Mouse (Mus musculus) urinary bladder, postnatal 14 days (tissue): ENCODE measurements around the gene Palld.

Source experiments
- DNase-seq: peaks from one replicate; pipeline ENCODE4 v3.0.0; 2021; ENCODE audit warnings: low spot score

The Palld gene

DNA sequence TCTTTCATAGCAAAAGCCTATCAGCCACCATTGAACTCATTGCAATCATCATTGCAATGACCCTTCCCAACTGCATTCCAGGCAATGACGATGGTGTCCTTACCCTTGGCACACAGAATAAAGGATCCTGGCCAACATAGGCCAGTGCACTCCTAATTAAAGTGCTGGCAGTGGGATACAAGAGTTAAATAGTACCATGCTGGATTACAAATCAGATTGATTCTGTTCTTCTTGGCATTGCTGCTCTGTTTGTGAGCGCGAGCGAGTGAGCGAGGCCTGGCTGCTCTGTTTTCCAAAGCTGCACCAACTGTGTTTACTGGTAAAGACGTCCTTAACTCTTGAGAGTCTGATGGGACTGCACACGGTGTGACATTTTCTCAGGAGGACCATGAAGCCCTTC, 37.1 kb downstream of the Palld start:
- no peak for DNase-seq

DNA sequence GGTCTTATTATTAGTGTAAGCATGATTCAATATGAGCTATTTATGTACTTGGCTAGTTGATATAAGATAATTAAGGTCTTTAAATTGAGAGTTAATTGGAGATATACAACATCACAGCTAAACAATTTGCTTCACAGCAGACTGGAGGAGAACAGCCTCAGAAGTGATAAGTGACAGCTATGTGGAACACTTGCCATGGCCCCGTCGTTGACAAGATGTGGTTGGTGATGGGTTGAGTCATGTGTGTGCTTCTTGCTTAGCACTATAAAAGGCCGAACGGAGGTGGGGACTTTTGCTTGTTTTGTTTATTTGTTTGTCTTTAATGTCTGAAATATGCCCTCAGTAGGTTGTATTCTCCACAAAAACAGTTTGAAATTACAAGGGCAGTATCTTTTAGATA, 51.2 kb downstream of the Palld start:
- no peak for DNase-seq

DNA sequence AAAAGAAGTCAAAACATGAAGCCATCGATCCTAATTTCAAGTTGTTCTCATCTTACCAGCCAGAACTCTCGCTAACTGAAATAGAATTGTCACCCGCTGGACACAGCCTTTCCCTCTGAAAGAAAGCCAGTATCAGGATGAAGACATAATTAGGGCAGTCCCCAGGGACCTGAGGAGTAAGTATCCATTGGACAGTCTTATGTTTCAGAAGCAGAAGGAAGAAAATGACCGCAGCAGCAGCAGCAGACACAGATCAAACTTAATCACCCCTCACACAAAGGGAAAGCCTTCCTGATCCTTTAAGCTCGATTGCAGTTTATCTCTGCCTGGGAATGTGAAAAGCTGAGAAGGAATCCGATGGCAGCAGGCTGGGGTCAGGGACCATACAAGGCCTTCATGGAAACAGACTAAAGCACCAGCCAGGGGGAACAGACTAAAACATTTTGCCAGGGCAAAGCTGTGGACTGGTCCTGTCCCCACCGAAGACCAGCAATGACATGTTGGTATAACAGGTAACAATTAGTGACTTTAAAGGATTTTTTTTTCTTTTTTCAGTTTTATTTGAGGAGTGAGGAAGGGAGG, 53.8 kb downstream of the Palld start:
- no peak for DNase-seq

DNA sequence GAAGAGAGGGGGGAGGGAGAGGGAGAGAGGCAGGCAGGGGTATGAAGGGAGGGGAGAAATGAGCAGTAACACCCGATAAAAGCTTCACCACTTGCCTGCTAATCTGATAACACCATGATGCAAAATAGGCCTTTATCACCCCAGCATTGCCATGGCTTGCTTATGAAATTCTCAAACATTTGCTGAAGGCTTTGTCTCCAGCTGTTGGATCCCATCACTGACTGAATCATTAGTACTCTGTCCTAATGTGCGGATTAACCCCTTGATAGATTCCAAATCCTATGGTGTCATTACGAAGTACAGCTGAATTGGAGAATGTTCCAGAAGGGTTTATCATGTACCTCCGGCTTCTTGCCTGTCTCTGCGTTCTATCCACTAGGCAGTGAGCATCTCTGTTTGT, 55.0 kb downstream of the Palld start:
- no peak for DNase-seq

DNA sequence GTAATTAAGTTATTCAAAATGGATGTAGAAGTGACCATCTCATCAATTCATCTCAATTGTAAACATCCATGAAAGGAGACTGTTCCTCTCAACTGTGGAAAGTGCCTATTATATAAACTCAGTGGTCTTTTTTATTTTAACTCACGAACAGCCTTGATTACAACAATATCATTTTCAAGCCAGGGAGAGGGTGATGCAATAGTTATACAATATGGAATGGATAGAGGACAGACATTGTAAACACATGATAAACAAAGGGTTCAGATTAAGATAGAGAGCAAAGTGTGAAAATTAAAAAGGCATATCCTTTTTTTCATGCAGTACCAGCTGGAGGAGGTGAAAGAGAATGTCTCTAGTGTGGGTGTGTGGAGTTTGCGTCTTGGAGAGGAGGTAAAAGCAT, 57.5 kb downstream of the Palld start:
- no peak for DNase-seq

DNA sequence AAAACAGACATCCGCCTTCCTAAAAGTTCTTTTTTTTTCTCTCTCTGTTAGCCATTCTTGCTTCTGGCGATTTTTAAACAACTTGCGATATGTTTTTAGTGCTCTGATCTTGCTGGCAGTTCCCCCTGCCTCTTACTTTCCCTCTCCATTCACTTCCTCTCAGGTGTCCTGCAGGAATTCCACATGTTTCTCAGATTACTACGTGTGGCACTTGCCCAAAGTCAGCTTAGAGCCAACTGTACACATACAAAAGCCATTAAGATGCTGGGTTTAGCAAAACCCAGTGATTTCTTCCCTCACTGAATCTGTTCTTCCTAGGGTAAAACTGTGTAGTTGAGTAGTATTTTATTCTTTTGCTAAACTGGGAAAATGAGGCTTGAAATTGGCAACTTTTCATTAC, 57.9 kb downstream of the Palld start:
- DNase-seq, result no peak

DNA sequence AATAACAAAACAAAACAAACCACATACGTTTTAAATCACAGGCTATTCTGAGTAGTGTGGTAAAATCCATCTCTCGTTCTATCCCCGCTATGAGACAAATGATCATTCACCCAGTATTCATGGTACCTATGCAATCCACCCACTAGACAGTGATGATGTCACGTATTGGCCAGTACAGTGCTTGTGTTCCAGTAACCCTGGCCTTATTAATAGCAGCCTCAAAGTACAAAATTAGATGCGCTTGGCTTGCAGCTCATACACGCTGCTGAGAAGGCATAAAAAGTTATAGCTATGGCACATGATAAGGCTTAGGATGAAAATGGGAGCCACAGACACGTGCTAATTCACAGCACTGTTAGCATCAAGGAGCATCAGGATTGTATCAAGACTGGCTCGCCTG, 58.7 kb downstream of the Palld start:
- no peak for DNase-seq

DNA sequence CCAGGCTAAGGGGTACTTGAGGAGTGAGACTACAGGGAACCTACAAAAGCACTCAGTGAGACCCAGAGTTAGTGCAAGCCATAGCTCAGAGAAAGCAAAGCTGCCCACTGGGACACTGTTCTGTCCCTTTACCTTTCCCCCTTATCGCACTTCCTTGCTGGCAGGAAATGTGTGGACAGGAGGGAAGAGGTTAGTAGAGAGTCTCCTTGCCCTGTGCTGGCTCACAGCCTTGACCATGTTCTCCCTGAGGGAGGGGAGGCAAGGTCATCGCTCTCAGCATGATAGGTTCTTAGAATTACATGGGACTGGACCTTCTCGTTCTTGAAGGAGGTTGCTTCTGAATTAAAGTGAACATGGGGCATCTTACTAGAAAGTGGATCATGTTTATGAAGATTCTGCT, 69.3 kb downstream of the Palld start:
- no peak for DNase-seq

DNA sequence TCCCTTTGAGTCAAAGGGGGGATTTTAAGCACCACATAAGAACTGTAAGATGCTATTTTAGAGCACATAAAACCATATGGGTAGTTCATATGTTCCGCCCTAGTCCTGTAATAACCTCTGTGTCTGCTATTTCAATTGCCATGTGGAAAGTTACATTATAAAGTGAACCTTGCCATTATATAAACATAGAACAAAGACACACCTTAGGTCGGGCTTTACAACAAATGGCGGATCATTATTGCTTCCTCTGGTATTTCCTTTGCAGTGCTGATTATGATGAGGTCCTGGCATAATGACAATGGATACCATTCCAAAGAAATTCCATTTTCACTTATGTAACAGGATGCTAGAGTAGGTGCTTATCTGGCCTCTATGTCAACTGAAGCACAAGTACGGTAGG, 70.5 kb downstream of the Palld start:
- no peak for DNase-seq

DNA sequence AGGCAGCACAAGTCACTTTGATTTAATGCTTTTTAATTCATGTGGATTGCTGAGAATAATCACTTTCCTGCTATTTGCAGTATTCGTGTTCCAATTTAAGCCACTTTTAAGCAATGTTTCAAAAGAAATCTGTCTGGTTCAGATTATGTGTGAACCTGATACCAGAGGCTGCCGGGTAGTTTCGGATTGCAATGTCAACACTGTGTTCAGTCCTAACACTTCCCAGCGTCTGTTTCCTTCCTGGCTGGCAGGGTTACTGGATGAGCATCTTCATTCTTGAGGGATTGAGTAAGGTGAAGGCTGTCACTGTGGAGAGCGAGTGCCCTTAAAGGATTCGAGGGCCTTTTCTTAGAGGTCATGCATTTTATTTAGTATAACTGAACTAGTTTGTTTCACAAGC, 71.7 kb downstream of the Palld start:
- DNase-seq, result no peak

DNA sequence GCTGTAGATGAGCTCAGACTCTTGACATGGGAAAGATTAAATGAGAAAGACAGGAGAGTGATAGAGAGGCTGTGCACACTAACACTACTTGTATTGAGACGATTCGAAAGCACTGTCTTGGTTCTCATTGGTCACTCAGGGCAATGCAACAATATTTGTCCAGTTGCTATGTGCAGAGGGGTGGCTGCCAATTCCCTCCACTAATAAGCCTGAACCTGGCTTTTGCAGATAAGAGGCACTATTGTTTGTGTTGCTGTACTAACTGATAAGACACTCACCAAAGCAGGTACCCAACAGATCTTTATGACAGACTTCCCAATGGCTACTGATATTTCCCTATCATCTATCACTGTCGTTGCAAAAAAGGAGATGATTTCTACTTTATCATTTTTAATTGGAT, 77.9 kb downstream of the Palld start:
- DNase-seq, result no peak

DNA sequence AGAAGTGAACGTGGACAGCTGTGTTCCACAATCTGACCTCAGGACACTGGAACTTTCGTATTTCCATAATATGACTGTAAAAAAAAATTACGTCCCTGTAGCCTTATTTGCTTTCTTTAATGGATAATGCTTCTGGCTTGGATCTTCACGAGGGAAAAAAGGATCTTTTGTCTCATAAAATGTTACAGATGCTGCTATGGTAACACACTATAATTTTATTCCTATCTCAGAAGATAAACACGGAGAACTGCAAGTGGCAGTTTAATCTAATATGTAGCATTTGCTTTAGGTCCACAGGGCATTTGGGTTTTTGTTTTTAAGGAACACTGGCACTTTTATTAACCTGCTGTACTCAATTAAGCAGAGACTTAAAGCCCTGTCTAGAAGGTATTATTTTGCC, 79.3 kb downstream of the Palld start:
- DNase-seq, result no peak

DNA sequence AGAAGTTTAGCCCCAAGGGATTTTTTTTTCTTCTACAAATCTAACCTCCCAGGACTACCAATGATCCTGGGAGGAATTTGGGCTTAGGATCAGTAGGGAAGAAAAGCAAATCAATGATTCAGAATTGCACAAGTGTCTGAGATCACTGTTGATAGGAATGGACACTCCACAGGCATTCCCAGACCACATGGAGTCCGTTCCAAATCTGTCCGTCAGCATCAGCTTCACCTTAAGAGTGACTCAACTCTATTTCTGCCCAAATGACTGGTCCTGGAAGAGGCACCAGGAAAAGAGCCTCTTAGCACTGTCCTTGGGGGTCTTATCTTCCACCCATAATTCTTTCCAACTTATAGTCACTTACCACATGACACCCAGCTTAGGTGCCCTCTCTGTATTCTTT, 98.7 kb downstream of the Palld start:
- DNase-seq, result no peak

DNA sequence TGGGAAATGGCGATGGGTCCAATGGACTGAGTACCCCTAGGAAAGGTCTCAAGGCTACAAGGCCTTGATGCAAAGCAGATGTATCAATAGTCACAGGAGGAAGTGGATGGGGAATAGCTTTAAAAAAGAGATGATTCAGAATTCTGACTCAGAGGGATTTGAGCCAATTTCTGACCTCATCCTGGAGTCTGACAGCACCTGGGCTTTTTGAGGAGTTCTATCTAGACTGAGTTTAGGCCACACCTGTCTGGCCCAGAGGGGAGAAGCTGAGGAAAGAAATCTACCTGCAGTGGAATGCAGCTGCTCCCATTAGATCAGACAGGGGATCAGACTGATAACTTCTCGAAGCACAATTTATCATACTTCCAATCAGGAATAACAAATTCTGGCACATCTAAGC, 99.7 kb downstream of the Palld start:
- DNase-seq, result no peak

DNA sequence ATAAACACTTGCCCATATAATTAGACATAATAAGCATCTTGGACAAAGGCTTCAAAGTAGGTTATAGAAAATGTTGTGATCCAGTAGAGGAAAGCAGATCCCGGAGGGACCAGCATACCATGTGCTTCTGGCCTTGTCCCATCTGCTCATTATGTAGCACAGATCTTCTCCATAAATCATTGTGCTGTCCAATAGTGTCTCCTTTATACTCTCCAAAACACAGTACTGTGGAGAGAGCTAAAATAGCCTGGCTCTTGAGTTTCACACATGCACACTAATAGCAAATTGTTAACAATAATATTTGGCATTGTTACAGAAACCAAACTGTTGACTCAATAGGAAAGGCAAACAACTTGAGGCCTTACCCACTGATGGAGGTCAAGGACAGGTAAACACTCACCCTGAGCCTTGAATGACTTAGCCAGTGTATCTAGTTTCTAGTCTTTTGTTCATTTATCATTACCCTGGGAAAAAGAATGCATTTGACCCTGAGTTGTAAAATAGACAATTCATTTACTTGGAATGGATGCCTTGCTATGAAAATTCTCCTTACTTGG, 105.0 kb downstream of the Palld start:
- DNase-seq, result no peak

DNA sequence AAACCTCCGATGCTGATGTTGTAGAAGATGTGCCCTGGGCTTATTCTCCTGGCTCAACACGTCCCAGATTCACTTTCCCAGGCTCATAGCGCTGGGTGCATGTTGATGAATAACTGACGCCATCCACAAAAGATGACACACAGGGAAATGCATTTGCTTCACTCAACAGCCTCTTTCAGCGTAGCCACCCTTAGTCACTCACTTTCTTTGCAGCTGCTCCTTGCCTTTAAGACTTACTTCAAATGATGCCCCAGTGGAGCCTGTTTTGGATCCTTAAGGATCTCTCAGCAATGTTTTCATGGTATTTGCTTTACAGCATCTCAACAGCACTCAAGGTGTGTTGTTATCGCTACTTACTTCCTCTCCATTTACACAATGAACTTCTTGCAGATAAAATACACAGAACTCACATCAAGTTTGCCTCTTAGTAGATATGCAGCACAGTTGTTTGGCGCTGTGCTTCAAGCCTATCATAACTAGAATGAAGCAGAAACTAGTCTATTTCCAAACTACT, 105.9 kb downstream of the Palld start:
- DNase-seq, result no peak

DNA sequence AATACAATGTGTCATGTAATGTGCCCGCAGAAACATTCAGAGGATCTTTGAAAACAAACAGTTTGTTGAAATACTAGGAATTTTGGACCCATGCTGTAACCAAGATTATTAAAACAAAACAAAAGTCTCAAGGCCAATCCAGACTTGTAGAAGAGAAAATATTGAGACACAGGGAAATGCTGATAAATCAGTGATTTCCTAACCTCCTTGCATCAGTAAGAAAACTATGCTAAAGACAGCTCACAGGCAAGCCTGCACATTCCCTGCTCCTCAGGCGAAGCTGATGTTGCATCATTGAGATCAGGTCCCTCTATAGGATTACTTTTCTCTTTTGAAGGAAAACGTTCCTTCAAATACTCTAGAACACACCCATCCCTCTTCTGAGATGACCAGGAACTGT, 112.5 kb downstream of the Palld start:
- no peak for DNase-seq

DNA sequence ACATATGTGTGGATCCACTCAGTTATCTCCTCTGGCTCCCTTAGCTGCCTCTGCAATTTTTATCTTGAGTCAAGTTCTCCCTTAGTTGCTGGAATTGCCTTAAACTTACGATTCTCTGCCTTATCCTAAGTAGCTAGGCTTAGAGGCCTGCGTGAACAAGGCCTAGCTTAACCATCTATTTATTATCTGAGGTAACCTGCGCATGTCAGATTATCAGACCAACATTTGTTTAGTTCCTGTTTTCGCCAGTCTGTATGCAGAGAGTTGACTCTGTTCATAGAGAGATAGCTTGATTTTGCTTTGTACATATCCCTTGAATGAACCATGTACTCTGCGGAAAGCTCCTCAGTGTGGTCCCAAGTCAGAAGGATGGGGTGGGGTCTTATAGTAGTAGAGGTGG, 113.2 kb downstream of the Palld start:
- DNase-seq, result no peak

DNA sequence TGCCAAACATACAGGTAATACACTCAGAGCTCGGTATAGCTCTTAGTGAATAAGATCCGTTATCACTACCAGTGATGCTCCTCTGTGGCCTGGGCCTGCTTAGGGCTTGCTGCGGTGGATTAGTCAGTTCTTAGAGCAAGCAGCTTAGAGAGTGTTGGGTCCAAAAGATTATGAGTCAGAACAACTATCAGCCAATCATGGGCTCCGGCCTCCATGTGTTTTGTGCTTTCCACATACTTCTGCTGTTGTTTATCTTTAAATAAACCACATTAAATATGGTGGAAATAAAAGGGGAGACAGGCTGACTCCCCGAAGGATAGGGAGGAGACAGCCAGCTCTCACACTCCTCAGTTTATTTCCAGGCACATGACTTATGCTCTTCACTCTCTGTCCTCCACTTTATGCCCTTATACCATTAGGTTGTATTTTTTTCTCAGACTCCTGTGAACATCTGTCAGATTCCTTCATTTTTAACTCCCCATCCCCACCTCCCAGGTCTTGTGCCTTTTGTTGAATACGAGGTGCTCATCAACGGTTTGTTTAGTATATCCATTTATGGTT, 119.5 kb downstream of the Palld start:
- no peak for DNase-seq

DNA sequence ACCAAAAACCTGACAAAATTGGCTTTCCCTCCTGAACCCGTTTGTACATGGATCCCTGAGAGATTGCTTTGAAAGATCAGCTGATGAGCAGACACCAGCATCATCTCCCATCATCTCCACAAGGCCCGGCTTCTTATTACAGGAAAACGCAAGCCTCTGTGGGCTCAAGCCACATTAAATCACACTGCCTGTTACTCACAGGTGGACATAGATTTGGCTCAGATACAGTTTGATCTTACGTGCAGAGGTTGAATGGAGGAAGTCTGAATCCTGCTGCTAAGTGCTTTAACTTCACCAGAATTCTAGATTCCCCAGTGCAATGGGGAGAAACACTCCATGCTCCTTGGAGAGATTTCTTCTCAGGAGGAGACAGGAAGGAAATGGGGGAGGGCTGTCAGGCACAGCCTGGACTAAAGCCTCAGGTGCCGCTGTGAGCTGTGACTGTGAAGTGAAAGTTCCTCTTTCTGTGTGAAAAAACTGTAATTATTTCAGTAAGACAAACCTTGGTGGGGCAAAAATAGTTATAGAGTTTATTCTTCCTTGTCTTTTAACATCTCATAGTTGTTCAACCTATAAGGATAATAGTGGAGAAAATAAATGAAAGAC, 121.7 kb downstream of the Palld start:
- DNase-seq, result no peak

DNA sequence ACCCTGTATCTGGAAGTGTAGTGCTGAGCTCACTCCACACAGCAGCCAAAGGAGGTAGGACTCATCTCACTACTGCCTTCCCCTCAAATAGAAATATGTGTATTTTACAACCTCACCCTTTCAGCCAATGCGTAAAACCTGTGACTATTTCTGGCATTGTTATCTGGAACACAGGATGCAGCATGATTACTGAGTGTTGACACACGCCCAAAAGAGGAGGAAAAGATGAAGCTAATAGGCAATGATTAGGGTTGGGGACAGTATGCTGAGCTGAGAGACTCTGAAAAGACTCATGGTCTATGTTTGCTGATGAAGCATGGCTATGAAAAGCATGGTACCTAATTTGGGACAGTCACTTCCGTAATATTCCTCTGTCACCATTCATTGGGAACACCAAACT, 124.3 kb downstream of the Palld start:
- no peak for DNase-seq

DNA sequence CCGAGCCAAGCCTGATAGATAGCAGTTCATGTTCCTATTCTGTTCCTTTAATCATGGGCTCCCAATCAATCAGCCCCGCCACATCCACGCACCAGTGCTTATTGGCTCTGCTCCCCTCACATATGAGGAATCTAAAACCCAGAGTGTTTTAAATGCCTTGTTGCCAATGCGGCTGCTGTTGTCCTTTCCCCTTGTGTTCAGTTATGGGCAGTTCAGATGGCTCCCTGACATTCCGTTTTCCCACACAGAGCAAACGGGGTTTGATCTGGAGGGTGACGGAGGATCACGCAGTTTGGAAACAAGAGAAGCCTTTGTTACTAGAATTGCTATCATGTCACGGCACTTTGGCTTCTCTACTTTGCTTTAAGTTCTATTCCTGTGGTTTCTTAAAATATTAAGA, 125.9 kb downstream of the Palld start:
- no peak for DNase-seq

DNA sequence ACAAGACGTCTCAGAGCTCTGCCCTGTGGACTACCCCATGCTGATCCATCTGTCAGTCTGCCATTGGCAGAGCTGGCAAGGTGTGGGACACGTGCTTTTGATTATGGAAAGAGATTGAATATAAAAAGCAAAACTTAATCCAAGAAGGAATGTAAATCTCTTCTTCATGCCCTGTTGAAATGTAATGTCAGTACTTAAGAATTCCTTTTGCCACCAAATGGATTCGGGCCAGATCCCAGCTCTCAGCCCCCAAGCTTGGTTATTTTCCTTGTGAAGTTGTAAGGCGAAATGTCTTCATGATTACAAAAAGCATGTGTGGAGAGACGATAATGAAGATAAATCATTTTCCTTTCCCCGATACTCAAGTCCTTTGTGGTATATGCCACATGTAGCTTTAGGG, 126.6 kb downstream of the Palld start:
- no peak for DNase-seq

DNA sequence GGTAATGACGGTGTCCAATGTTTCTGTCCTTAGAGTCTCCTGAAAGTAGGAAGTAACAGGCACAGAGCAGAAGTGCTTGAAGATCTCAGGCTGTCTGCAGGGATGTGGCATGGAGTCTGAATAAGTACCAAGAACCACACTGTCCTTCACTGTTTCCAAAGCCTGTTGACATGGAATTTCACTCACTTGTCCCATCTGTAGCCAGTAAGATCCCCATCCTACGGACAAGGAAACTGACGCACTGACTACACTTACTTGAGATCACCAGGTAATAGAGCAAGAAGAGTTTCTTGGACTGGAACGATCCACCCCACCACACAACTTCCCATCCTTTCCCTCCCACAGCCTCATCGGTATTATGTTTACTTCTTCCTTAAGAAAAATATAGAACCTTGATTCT, 128.3 kb downstream of the Palld start:
- no peak for DNase-seq
